Mouse (Mus musculus) spleen, adult 18-20 months (tissue): ENCODE results near the gene Ly6g6f.
A peak's percentile ranks its signal among the peaks of the same experiment; 100 is the strongest.

Source experiments
- DNase-seq, 2 experiments: peaks; one replicate each; pipeline ENCODE4 v3.0.0; 2022; ENCODE audit warnings: mixed read lengths in 2 of 2

Ly6g6f gene

DNA sequence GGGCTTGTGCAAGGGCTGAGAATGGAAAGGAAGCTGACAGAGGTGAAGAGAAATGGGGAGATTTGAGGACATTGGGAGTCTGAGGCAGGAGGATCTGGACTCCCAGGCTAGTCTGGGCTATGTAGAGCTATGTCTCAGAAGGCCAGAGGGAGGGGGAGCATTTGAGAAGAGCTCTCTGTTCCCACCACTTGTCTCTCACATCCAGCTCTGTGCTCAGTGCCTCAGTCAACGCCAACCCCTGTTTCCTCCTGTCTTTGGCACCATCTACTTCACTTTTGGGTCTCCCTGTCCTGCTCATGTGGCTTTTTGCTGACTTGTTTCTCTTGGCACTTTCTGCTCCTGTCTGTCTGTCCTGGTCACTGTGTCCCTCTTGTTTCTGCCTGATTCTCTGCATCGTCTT lies 8.1 kb downstream of the Ly6g6f start:
- DNase-seq = no peak

DNA sequence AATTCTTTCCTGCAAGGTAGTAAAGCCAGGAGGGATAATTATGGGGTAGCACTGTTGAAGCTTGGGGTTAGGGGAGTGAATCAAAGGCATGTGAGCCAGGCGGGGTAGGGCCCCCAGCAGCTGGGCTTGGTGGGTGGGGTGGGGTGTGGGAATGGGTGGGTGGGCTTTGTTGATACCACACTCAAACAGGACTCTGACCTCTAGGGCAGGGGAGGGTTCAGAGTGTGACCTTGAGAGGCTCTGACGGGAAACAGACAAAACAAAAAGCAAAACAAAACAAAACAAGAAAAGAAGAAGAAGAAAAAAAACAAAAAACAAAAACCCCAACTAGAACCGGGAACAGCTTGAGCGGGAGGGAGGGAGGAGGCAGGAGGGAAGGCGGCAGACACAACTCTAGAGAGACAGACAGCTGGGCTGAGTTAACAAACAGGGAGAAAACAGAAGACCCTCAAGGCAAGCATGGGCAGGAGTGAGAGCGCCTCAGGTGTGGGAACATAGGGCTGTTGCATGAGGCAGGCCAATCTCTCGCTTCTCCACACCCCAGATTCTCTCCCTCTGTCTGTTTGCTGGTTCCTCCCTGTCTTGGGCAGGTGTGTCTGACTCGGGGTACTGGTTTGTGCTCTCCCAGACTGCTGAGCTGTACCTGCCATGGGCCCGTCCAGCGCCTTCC lies 8.8 kb downstream of the Ly6g6f start, which contains the start of gene Ly6g6e:
Gene Ly6g6e, plus strand, starts transcription at position 396 of the 670 bp plus-strand sequence.
- no peak for DNase-seq

DNA sequence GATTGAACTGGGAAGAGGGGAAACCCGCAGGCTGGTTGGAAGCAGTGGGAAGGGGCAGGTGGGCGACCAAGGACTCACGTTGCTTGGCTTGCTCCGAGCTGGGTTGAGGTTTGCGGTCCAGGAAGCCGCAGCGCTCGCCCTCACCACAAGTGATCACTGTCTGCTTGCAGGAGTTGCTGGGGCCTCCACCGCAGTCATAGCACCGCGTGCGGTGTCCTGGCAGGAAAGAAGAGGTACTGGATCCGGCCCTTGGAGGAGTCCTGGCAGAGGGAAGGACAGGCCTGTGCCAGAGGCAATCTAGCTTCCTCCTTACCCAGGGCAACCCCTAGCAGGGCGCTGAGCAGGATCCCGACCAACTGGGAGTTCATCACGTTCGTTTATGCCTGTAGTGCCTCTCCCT lies 11.3 kb downstream of the Ly6g6f start:
- no peak for DNase-seq

DNA sequence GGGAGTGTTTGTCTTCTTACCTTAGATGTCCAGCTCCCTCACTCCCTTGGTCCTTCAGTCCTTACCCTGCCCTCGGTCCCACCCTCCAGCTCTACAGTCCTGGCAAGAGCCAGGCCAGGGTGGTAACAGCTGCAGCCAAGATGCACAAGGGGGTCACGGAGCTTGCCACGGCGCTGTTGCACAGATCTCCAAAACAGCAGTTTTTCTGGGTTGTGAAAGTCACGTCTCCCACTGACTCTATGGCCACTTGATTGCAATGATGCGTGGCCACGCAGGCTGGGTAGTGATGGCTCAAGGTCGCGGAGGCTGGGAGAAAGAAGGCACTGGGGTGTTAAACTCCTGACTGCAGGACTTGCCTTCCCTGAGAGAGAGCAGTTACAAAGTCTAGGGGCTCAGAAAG lies 14.0 kb downstream of the Ly6g6f start:
- no peak for DNase-seq

DNA sequence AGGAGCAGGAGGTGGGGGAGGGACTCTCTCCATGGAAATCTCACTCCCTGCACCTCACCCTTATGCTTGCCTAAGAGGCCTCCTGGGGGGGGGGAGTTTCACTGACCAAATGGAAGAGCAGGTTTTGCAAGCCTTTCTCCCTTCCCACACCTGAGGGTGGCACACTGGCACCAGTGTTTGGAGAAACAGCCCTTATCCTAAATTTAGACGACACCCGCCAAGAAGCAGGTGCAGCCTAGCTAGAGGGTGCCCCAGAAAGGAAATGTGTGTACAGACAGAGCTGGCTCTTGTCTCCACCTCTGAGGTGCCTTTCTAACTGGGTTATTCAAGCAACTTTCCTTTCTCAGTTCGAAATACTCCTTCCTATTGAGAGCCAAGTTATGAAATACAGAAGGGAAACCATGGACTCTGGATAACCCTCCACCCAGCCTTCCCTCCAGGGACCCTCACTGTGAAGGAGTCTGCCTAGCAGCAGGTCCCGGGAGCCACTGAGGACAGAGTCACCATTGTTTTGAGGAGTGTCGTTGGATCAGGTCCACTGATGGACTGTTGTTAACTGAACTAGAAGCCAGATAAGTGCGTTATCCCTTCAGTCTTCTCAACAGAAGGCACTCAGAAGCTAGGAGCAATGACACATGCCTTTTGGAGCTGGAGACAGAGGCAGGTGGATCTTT lies 14.7 kb downstream of the Ly6g6f start:
- DNase-seq = no peak

DNA sequence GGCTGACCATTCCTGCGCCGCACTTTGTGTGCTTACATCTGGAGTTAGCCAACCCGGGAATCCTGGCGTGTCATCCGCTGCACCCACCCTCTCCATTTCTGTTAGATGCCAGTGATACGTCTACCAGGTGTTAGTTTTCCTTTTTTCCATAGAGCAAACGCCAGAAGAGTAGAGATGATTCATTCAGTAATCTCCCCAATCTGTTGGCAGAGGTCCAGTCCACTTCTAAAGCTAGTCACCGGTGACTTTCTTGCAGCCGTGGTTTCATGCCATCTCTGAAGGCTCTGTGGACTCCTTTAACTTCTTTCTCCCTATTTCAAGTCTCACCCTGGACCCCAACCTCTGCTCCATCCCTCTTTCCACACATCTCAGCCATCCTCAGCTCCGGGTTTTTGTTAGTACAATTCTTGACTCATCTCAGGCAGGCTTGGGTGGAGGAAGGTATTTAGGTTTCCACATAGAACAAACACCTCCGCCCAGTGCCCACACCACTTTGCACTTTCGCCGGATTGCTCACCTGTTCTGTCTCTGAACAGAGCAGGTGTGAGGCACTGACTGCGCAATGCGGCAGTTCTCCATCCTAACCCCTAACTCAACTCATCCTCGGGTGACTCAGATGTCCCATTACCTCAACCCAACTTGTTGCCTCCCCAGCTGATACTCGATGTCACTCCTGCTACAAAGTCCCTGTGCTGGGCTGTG lies 17.0 kb downstream of the Ly6g6f start:
- no peak for DNase-seq

DNA sequence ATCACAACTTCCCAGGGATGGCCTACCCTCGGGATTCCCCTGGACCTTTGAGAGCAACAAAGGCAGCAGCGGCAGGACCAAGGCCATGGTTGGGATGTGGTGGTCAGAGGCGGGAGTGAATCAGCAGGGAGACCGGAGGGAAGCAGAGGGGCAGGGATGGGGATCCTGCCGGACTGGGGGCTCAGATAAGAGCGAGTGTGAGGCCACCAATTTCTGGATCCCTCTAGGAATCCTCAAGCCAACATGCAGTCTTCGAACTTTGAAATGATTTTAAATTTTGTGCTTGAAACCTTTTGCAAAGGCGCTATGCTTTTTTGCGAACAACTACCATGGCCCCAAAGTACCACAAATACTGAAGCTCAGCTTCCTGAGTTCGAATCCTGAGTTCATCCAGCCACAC lies 19.3 kb downstream of the Ly6g6f start, which contains the start of gene Mpig6b:
Gene Mpig6b, minus strand, starts transcription at position 101 of the 400 bp plus-strand sequence.
- no peak for DNase-seq

DNA sequence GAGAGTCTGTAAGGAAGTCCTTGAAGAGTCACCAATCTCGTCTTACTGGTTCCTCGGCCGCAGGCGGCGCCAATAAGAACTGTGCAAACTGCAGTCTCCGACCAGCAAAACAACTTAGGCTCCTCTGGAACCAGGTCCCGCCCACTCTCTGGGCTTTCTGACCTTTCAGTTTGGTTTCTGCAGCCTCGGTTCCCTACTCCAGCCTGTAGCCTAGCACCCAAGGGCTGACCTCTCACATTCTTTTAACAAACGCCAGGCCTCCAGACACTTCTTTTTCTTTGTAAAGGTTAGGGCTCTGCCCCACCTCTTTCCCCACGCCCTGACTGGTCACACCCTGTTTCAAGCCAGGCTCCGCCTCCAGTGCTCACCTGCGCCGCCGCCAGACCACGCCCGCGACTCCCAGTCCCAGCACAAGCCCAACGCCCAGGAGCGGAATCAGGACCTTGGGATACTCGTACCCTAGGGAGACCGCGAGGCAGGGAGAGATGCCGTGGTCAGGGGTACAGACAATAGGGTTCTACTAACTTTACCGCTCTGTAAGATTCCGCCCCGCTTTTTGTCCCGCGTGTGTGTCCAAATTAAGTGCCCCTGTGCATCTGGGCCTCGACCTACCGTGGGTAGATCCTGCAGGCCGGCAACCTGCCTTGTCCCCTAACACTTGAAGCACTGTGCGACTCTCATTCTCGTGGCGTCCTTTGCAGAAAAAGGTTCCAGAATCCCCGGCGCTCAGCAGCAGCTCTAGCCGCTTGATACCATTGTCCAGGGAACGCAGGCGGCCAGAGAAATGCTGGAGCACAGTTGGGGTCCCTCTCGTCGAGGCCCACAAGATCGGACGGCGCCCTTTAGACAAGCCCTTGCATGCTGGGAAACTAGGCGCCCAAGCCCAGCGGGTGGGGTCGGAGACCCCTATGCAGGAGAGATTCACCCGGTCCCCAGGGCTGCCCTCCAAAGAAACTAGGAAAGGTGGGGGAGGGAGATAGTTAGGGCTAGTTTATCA lies 20.2 kb downstream of the Ly6g6f start, which contains the start of gene Ly6g6c:
Gene Ly6g6c, plus strand, starts transcription at position 438 of the 997 bp plus-strand sequence.
- peak in 1 of 2 experiments; percentile 28 for DNase-seq

DNA sequence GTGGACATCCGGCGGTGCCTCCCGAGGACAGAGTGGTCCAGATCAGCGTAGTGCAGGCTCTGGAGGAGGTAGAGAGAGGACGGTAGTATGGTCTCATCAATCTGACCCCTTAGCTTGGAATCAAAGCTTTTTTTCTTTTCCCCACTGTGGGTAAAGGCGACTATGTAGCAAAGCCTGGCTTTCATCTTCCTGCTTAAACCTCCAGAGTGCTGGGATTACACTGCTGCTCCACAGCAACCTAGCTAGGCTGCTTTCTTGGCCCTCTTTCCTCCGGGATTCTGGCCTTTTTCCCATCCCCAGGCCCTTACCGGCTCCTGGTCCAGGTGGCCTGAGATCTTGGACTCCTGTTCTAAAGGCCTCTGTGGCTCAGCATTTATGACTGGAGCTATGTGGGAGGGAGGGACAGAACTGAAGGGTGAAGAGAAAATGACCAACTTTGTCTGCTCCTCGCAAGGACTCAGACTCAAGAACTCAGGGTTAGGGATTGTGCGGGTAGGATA lies 21.0 kb downstream of the Ly6g6f start:
- DNase-seq = no peak

DNA sequence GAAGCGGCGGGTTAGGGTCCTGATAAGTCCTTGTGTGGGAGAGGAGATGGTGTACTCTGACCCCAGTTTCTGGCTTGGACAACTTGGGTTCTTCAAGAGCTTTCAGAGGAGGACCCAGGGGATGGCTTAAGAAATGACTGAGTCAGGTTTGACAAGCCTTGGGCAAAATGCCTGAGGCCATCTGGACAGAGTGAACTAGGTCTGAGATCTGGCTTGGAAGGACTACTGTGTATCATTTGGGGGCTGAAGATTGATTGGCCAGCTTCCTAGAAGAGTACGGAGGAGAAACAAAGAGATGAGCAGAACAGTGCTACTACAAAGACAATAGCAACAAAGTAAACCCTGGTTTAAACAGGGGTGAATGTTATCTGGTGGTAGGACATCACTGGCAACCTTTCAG lies 21.9 kb downstream of the Ly6g6f start:
- no peak for DNase-seq

DNA sequence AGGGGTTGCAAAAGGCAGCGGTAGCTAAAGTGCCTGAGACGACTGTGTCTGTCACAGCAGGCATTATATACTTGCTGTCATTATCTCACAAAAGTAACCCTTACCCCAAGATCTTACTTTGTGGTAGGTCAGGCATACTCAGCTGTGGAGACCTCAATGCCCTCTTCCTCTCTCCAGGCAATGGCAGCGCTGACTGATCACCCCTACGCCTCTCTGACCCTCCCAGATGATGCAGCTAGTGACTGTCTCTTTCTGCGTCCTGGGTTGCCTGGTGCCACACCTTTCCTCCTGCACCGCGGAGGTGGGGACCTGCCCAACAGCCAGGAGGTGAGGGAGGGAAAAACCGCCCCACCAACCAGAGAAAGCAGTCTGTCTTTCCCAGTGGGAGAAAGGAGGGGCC lies 24.1 kb downstream of the Ly6g6f start:
- no peak for DNase-seq

DNA sequence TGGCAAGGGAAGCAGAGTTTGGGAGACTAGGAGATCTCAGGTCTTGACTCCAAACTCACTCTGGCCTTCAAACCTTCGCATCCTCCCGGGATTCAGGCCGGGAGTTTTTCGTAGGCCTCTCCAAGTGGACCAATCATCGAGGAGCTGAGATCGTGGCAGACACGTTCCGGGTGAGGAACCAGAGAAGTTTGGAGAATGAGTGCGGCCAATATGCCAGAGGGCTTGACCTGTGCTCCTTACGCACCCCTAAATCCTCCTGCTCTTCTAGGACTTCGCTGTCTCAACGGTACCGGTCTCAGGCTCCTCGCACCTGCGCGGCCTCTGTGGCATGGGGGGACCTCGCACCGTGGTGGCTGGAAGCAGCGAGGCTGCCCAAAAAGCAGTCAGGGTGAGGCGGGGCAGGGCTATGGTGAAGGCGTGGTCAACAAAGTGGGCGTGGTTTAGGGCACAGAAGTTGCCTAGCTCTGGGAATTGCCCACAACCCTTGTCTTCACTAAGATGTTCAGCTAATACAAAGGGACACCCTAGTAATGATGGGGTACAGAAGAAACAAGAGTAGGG lies 24.6 kb downstream of the Ly6g6f start:
- no peak for DNase-seq

DNA sequence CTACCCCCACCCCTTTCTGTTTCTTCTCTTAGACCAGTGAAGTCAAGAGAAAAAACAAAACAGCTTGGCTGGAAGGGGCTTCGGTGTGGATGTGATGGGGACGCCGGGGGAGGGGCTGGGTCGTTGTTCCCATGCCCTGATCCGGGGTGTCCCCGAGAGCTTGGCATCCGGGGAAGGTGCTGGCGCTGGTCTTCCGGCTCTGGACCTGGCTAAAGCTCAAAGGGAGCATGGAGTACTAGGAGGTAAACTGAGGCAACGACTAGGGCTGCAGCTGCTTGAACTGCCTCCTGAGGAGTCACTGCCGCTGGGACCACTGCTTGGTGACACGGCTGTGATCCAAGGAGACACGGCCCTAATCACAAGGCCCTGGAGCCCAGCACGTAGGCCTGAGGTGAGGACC lies 25.3 kb downstream of the Ly6g6f start:
- DNase-seq = no peak

DNA sequence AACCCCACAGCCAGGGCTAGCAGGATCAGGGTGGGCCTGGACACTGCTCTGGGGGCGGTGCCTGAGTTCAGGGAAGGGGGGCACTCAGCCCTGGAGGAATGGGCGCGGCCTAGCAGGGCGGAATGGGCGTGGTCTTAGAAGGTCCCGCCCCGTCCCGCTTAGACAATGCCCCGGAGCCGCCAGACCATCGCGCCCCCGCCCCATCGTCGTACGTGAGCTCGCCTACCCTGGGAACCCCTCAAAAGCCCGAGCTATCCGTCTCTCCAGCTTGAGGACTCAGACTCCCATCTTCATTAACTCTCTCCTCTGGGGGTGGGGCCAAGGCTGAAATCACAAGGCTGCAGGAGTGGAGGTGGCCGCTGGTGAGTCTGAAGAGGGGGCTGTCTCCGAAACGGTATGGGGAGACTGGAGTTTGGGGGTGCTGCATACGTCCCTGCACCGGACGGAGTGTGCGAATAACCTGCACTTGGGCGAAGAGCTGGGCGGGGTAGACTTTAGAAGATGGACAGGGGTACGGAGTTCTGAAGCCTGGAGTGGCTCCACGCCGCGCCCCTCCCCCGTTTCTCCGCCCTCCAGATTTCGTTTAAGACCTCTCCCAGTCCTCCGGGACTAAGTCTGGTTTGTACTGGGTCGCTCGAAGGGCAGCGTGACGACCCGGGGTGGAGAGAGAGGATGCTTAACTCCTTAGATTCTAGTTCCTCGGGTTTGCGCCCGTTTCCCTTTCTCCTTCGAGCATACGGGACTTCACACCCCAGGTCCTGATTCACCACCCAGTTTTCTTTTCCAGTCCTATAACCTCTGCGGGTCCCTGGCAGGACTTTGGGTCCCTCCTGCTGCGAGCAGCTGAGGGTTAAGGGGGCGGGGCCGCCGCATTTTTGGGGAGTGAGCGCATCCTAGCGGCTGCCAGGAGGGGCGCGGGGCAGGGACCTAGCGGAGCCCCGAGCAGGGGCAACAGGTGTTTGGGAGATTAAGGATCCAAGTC lies 26.2 kb downstream of the Ly6g6f start, which contains the start of gene Ddah2:
Gene Ddah2, plus strand, starts transcription at position 125 of the 982 bp plus-strand sequence.
- peak; percentile 76 to 90 for DNase-seq

DNA sequence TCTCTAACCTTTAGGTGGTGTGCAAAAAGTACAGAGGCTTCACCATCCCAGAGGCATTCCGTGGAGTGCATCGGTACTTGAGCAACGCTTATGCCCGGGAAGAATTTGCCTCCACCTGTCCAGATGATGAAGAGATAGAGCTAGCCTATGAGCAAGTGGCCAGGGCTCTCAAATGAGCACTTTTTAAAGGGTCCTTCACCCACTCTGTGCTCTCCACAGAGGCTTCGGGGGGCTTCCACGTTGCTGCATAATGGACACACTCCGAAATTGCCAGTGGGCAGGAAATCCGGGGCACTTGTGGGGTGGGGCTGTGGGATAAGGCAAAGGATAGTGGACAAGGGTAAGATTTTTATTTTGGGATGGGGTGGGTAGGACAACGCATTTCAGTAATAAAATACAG lies 27.1 kb downstream of the Ly6g6f start:
- DNase-seq = no peak

DNA sequence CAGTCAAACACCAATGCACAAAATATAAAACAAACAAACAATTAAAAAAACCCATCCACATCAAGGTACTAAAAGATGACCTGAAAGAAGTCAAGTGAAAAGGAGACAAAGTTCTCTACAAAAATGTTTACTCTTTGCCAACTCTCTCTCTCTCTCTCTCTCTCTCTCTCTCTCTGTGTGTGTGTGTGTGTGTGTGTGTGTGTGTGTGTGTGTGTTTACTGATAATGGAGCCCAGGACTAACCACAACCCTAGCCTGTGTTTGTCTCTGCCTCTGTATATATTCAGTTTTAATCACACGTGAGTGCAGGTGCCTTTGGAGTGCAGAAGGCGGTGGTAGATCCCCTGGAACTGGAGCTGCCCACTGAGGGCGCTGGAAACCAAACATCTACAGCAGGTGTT lies 28.3 kb downstream of the Ly6g6f start:
- DNase-seq = no peak

DNA sequence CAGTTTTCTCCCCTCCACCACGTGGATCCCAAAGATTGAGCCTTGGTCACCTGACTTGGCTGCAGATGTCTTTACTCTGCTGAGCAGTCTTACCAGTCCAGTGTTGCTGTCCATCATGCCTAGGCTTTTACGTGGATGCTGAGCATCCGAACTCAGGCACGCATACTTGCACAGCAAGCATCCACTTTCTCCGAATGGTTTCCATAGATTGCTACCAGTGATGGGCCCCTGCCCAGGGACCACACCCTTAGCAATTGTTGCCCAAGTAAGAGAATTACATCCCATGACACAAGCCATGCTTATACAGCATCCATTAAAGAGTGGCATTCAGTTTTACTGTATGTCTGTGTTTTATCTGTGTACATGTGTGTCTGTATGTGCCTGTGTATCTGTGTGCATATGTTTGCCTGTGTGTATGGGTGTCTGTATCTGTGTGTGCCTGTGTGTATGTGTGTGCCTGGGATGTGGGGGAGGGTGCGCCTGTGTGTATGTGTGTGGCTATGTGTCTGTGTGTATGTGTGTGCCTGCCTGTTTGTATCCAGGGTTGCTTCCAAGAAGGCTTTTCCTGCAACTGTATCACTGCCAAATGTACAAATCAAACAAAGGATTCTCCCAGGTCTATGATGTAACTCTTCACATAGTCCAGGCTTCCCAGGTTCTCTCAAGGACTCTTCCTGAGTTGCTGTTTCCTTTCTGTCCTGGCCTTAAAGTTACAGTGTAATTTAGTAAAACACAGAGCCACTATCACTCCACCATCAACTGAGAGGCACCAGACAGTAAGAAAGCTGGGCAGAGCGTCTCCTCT lies 29.5 kb downstream of the Ly6g6f start:
- DNase-seq = no peak

DNA sequence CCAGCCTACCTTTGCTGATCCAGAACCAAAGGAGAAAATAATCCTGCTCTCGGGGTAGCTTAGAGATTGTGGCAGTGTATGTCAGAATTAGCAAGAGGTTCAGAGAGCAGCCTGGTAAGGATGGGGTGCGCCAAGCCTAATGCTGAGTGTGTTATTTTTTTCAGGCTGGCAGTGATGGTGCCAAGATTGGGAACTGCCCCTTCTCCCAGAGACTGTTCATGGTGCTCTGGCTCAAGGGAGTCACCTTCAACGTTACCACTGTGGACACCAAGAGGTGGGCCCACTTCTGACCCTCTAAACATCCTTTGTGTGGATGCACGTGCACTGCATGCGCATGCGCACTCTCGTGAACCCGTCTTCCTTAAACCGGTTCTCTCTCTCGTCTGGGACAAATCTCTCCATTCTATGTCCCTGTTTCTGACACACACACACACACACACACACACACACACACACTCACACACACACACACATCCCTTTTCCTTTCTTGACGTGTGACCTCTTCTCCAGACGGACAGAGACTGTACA lies 33.1 kb downstream of the Ly6g6f start:
- no peak for DNase-seq
